ENCODE assay signal across 10 mouse cellular contexts in genomic region chr5:66070350-66070749, GRCm38 (mm10).
DNase-seq lines count a peak whose midpoint lies in the region; ATAC-seq and TF ChIP-seq lines count a peak whose summit lies in the region.
"Had no signal": no experiment of that assay in that cellular context is flagged by ENCODE, and none has a peak within 500 bp of the region (broad histone marks: within the 10 kb centered on the region; RNA-seq: fewer than 3 reads in every experiment).

No protein-coding gene starts in this region.

- no peak for ATAC-seq in hindbrain, embryonic 13.5 days (ENCODE audit: low FRiP score)
- ATAC-seq in hindbrain, embryonic 16.5 days, result no peak
- no peak for ATAC-seq in limb, embryonic 15.5 days (ENCODE audit: insufficient number of reproducible peaks, low FRiP score, low TSS enrichment, low read depth)

- H3K4me3 ChIP-seq in hindbrain, embryonic 13.5 days, result no peak overlapping the region
- H3K4me3 ChIP-seq in hindbrain, embryonic 16.5 days (ENCODE audit: low read length), result no peak overlapping the region
- H3K4me3 ChIP-seq in spleen, adult 2 months (ENCODE audit: extremely low read depth, insufficient read depth, insufficient read length), result no peak overlapping the region
- H3K4me3 ChIP-seq in limb, embryonic 15.5 days, result no peak overlapping the region

- no peak for TF ChIP-seq POLR2A in spleen, adult 2 months (IDR thresholded peaks at IDR 0.05; ENCODE audit: low read depth, low read length)

- H3K4me2 ChIP-seq in hindbrain, embryonic 13.5 days, result peak overlapping the region; percentile 61; the same call in 1 of the 2 replicates
- no peak overlapping the region; the same call in 1 of the 2 replicates for H3K4me2 ChIP-seq in hindbrain, embryonic 16.5 days (ENCODE audit: low read length)
- H3K4me2 ChIP-seq in limb, embryonic 15.5 days, result peak overlapping the region; percentile 83; the same call in 1 of the 2 replicates

- no peaks in the 10 kb centered on the region for H3K9me3 ChIP-seq in hindbrain, embryonic 13.5 days
- H3K9me3 ChIP-seq in hindbrain, embryonic 16.5 days (ENCODE audit: control insufficient read depth, low read length), result no peaks in the 10 kb centered on the region
- no peaks in the 10 kb centered on the region for H3K9me3 ChIP-seq in limb, embryonic 15.5 days
- H3K9me3 ChIP-seq: hindbrain, embryonic 15.5 days had no signal

- no peak overlapping the region for H3K27ac ChIP-seq in hindbrain, embryonic 13.5 days
- no peak overlapping the region for H3K27ac ChIP-seq in hindbrain, embryonic 16.5 days (ENCODE audit: low read depth, low read length)
- peak overlapping the region; percentile 26; the same call in 1 of the 2 replicates for H3K27ac ChIP-seq in spleen, adult 2 months (ENCODE audit: insufficient read depth, low read length)
- no peak overlapping the region for H3K27ac ChIP-seq in limb, embryonic 15.5 days
- H3K27ac ChIP-seq: hindbrain, embryonic 15.5 days had no signal

- H3K36me3 ChIP-seq in hindbrain, embryonic 13.5 days, result no peaks in the 10 kb centered on the region
- no peaks in the 10 kb centered on the region for H3K36me3 ChIP-seq in hindbrain, embryonic 16.5 days (ENCODE audit: control insufficient read depth, insufficient read depth, low read length)
- H3K36me3 ChIP-seq in spleen, adult 2 months (ENCODE audit: control insufficient read depth, insufficient read depth, low read length), result no peaks in the 10 kb centered on the region
- H3K36me3 ChIP-seq in limb, embryonic 15.5 days, result no peaks in the 10 kb centered on the region
- H3K36me3 ChIP-seq: hindbrain, embryonic 15.5 days had no signal

- 0 out of 2 replicates have a peak, but pooled peaks cover 4% of the 10 kb centered on the region for H3K27me3 ChIP-seq in hindbrain, embryonic 13.5 days
- no peaks in the 10 kb centered on the region for H3K27me3 ChIP-seq in hindbrain, embryonic 16.5 days (replicated peaks; ENCODE audit: control insufficient read depth, insufficient read depth, low read length)
- H3K27me3 ChIP-seq in spleen, adult 2 months (ENCODE audit: control insufficient read depth, insufficient read depth, low read length), result no peaks in the 10 kb centered on the region
- no peaks in the 10 kb centered on the region for H3K27me3 ChIP-seq in limb, embryonic 15.5 days
- H3K27me3 ChIP-seq: hindbrain, embryonic 15.5 days had no signal

- no peak for DNase-seq in spleen, adult 2 months (ENCODE audit: low read depth in 1 of 2, low spot score in 2 of 2)
- no peak for DNase-seq in spleen, adult 18-20 months
- DNase-seq in left cerebral cortex, postnatal 4 days, result no peak
- DNase-seq in spleen, postnatal 36 days (ENCODE audit: low spot score in 2 of 2), result no peak
- DNase-seq: adrenal gland, adult 8-10 months; cerebellum, adult 9-11 months had no signal

- no peak overlapping the region for H3K9ac ChIP-seq in hindbrain, embryonic 13.5 days
- no peak overlapping the region for H3K9ac ChIP-seq in hindbrain, embryonic 16.5 days (ENCODE audit: low read depth, low read length)
- H3K9ac ChIP-seq in limb, embryonic 15.5 days, result no peak overlapping the region

- H3K4me1 ChIP-seq in hindbrain, embryonic 13.5 days (replicated peaks), result peaks cover 9% of the 10 kb centered on the region
- no peaks in the 10 kb centered on the region for H3K4me1 ChIP-seq in hindbrain, embryonic 16.5 days (ENCODE audit: control insufficient read depth, insufficient read depth, low read depth, low read length)
- H3K4me1 ChIP-seq in spleen, adult 2 months (ENCODE audit: control insufficient read depth, insufficient read depth, insufficient read length), result peaks cover 31% of the 10 kb centered on the region
- peaks cover 5% of the 10 kb centered on the region for H3K4me1 ChIP-seq in limb, embryonic 15.5 days

- TF ChIP-seq CTCF in spleen, adult 2 months (IDR thresholded peaks at IDR 0.05; ENCODE audit: extremely low read depth, insufficient read depth, insufficient read length, insufficient replicate concordance), result no peak

- intact Hi-C loops in left cerebral cortex, postnatal 4 days (cut with DNase I), result no loop called here

- WGBS in hindbrain, embryonic 13.5 days, result 55% methylated on average over 2 of the region's 2 CpGs
- WGBS in hindbrain, embryonic 16.5 days, result 70% methylated on average over 2 of the region's 2 CpGs
- WGBS in spleen, adult 2 months, result 61% methylated on average over 2 of the region's 2 CpGs
- 51% methylated on average over 2 of the region's 2 CpGs for WGBS in limb, embryonic 15.5 days
